Mouse (Mus musculus) liver, embryonic 14.5 days (tissue): ENCODE measurements at regions not wholly inside any gene's neighbourhood (a gene's known extent, or its start where the extent isn't known, plus 50 kb on each side); places are given as distances from the start of the nearest gene placed in this dataset.

Experiments used
- ATAC-seq: fragments of 200-750 bp; cut with Nextera tagmentation; 2 replicates; pipeline ENCODE4 v1.8.0; 2017; ENCODE audit warnings: moderate number of reproducible peaks, mild to moderate bottlenecking, moderate library complexity; ENCODE audit not compliant: insufficient read depth
- DNase-seq, 3 experiments: peaks; one replicate each; pipeline ENCODE4 v3.0.0-alpha.2; 2012 to 2013; ENCODE audit warnings: low read depth in 3 of 3, low spot score in 3 of 3
- H3K27ac ChIP-seq: fragments of 300-500 bp; sonication (generic); 2 replicates; pipeline ENCODE4 v1.5.1; 2014; ENCODE audit warnings: moderate library complexity, mild to moderate bottlenecking, control low read depth, inconsistent platforms
- H3K27me3 ChIP-seq: fragments of 300-500 bp; sonication (generic); 2 replicates; pipeline ENCODE4 v1.6.1; 2014; ENCODE audit warnings: mild to moderate bottlenecking, low read length, moderate library complexity; ENCODE audit not compliant: control insufficient read depth, insufficient read depth
- H3K36me3 ChIP-seq: fragments of 300-500 bp; sonication (generic); replicated peaks from 2 replicates; pipeline ENCODE4 v1.6.1; 2014; ENCODE audit warnings: low read depth; ENCODE audit not compliant: control insufficient read depth, insufficient read depth
- H3K4me1 ChIP-seq, 2 experiments: fragments of 200-500 bp in 1 of 2; fragments of 300-500 bp in 1 of 2; sonication (generic) in 1 of 2; replicated peaks; 2 replicates each; pipeline ENCODE4 v1.6.1; 2012 to 2014; ENCODE audit warnings: antibody characterized with exemption in 1 of 2, inconsistent platforms in 1 of 2, low read length in 1 of 2; ENCODE audit not compliant: control insufficient read depth in 2 of 2, insufficient read depth in 2 of 2
- H3K4me2 ChIP-seq: fragments of 300-500 bp; sonication (generic); 2 replicates; pipeline ENCODE4 v1.6.1; 2014; ENCODE audit warnings: low read depth, mild to moderate bottlenecking, control low read depth, moderate library complexity
- H3K4me3 ChIP-seq, 2 experiments: fragments of 200-500 bp in 1 of 2; fragments of 300-500 bp in 1 of 2; sonication (generic) in 1 of 2; 2 replicates each; pipeline ENCODE4 v1.5.1; 2012 to 2014; ENCODE audit warnings: low read depth in 2 of 2, low read length in 2 of 2, mild to moderate bottlenecking in 2 of 2, control low read depth in 1 of 2, inconsistent platforms in 1 of 2, moderate library complexity in 1 of 2; ENCODE audit not compliant: insufficient read depth in 1 of 2
- H3K9ac ChIP-seq: fragments of 300-500 bp; sonication (generic); replicated peaks from 2 replicates; pipeline ENCODE4 v1.6.1; 2014; ENCODE audit warnings: mild to moderate bottlenecking, control low read depth, moderate library complexity
- H3K9me3 ChIP-seq: fragments of 300-500 bp; sonication (generic); 2 replicates; pipeline ENCODE4 v1.6.1; 2016; ENCODE audit warnings: low read length, mixed read lengths; ENCODE audit not compliant: control insufficient read depth
- CTCF ChIP-seq: IDR thresholded peaks from 2 replicates; pipeline ENCODE4 v1.5.1; 2016; ENCODE audit warnings: antibody characterized with exemption, low read depth, control low read depth
- EP300 ChIP-seq: IDR thresholded peaks from 2 replicates; pipeline ENCODE4 v1.6.1; 2016; ENCODE audit warnings: antibody characterized with exemption, low read depth
- WGBS: fragments of 180-500 bp; shearing (Covaris S2); extraction: QIAGEN DNeasy Blood & Tissue Kit; methylation state at CpG from one replicate; pipeline ENCODE4 v1.1.7; 2014; ENCODE audit not compliant: insufficient replicate concordance; 5-methylcytosine and 5-hydroxymethylcytosine counted together

DNA sequence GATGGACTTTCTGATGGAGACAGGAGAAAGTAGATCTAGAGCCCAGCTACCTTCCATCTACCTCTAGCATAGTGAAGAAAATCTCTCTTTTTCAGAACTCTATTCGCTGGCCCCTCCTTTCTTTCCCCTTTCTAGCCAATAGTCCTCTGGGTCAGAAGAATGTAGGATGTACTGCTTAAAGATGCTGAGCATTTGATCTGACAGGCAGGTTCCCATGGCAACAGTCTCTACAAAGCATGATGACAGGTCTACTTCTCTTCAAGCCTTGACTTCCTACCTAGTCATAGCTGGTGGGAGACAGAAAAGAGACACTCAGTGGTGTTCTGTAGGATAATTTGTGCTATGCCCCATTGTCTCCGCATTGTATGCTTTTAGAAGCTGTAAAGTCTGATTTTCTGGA lies 112.0 kb downstream of the Olfr721-ps1 start:
- Histone ChIP-seq H3K4me2 (no peak overlapping the region), H3K9me3 (no peaks in the 10 kb centered on the region), H3K27ac (no peak overlapping the region), H3K4me1 (peaks cover 0 to 2% of the 10 kb centered on the region in 2 experiments; a peak in 1 of 4 replicates), H3K27me3 (no peaks in the 10 kb centered on the region), H3K9ac (no peak overlapping the region), H3K4me3 (no peak overlapping the region), H3K36me3 (no peaks in the 10 kb centered on the region)
- TF ChIP-seq EP300 (no peak), CTCF (no peak)
- DNase-seq = no peak
- 65% methylated on average over 2 of the region's 2 CpGs for WGBS
- no peak for ATAC-seq

DNA sequence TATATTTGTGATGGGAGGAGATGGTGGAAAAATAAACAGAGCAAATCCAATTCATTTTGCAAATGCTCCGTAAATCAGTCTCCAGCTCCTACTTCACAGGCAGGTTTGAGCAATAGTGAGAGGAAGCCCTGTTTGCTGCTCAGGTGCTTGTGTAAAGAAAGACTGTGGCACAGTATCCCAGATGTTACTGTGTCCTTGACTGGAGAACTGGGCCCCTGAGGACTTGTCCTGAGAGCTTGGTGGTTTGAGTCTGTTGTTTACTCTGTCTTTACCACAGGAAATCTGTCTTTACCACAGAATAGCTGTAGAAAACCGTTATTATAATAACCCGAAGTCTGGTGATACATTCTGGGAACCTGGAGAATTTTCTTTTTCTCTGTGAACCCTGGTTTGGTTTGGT lies 112.4 kb downstream of the Olfr721-ps1 start:
- DNase-seq = no peak
- no peak overlapping the region for H3K9ac ChIP-seq
- H3K27me3 ChIP-seq = no peaks in the 10 kb centered on the region
- H3K36me3 ChIP-seq = no peaks in the 10 kb centered on the region
- H3K4me1 ChIP-seq = peaks cover 0 to 2% of the 10 kb centered on the region in 2 experiments; a peak in 1 of 4 replicates
- H3K4me2 ChIP-seq = no peak overlapping the region
- no peaks in the 10 kb centered on the region for H3K9me3 ChIP-seq
- no peak for TF ChIP-seq EP300
- TF ChIP-seq CTCF = no peak
- no peak overlapping the region for H3K4me3 ChIP-seq
- no peak for ATAC-seq
- 27% methylated on average over 3 of the region's 3 CpGs for WGBS
- H3K27ac ChIP-seq = no peak overlapping the region

DNA sequence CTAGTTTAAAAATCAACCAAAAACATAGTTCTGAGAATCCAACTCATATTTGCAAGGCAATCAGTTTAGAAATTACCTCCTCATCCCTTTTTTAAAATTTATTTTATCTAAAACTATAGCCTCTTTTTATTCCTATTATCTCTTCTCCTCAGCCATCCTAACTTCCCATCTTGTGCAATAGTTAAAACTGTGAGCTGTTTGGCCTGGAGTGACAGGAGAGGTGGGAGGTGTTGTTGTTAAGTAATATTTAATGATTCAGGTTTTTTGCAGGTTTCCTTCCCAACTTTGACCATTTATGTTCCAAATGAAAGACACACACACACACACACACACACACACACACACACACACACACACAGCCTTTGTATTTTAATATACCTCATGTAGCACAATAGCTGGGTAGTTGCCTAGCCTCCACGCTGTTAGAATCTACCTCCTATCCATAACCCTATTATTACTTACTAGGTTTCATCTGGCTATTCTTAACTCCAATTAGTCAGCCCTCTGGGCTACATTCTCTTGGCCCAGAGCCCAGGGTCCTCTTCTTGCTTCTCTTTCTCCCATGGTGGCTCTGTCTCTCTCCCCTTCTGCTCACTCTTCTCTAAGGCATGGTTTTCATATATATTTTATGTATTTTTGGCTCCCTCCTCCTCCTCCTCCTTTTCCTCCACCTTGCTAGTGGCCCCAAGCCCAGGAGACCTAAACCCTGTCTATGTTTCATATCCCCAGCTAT lies 113.5 kb downstream of the Olfr721-ps1 start:
- no peak for DNase-seq
- Histone ChIP-seq H3K27me3 (no peaks in the 10 kb centered on the region), H3K36me3 (no peaks in the 10 kb centered on the region), H3K4me2 (no peak overlapping the region), H3K9ac (no peak overlapping the region), H3K9me3 (no peaks in the 10 kb centered on the region), H3K4me3 (no peak overlapping the region), H3K4me1 (peaks cover 0 to 2% of the 10 kb centered on the region in 2 experiments; a peak in 1 of 4 replicates), H3K27ac (no peak overlapping the region)
- TF ChIP-seq CTCF = no peak
- no peak for TF ChIP-seq EP300
- 61% methylated on average over 1 of the region's 1 CpGs for WGBS
- no peak for ATAC-seq

DNA sequence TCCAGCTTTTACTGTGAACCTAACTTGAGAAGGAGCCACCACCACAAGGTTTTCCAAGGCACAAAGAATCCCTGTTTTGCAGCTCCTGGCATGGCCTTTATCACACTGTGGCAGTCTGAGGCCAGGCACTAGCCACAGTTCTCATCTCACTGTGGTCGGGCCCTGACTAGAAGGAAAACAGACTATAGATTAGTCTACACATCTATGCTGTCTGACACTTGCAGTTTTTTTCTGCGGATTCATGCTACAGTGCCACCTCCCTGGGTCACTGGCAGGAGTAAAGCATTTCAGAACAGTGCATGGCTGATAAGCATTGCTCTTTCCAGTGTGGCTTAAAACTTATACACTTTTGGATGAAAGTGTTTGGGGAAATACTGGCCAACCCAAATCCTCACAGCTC lies 114.3 kb downstream of the Olfr721-ps1 start:
- TF ChIP-seq EP300 (no peak), CTCF (no peak)
- Histone ChIP-seq H3K4me2 (no peak overlapping the region), H3K4me3 (no peak overlapping the region), H3K9me3 (no peaks in the 10 kb centered on the region), H3K27me3 (no peaks in the 10 kb centered on the region), H3K4me1 (peaks cover 0 to 2% of the 10 kb centered on the region in 2 experiments; a peak in 1 of 4 replicates), H3K27ac (no peak overlapping the region), H3K9ac (no peak overlapping the region), H3K36me3 (no peaks in the 10 kb centered on the region)
- ATAC-seq = no peak
- 15% methylated on average over 2 of the region's 2 CpGs for WGBS
- no peak for DNase-seq

DNA sequence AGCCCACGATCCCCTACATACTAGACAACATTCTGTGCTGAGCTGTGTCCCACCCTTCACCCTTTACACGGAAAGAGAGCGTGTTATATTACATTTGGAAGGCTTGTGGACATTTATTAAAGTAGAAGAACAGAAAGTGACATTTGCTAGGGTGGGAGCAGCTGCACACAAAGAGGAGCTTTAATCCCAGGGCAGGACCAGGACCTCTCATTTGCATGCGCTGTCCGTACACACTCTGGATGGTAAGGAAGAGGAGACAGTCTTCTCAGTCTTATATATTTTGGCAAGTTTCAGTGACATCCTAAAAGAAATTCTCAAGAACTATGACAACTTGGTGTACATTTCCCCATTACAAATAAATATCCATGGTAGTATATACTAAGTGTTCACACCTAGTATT lies 114.8 kb downstream of the Olfr721-ps1 start:
- ATAC-seq (no peak), DNase-seq (no peak)
- Histone ChIP-seq H3K9me3 (no peaks in the 10 kb centered on the region), H3K4me3 (no peak overlapping the region), H3K4me1 (peaks cover 0 to 2% of the 10 kb centered on the region in 2 experiments; a peak in 1 of 4 replicates), H3K27me3 (no peaks in the 10 kb centered on the region), H3K9ac (no peak overlapping the region), H3K27ac (no peak overlapping the region), H3K4me2 (no peak overlapping the region), H3K36me3 (no peaks in the 10 kb centered on the region)
- no peak for TF ChIP-seq EP300
- TF ChIP-seq CTCF = no peak
- 61% methylated on average over 5 of the region's 5 CpGs for WGBS
